Mouse (Mus musculus): Measurements from ENCODE around the gene Polk.

The Polk gene

GRCm38 (mm10) chr13:96470556-96470955 lies 71.8 kb downstream of the Polk start:
- intact Hi-C loops (cut with DNase I) = no loop called here

DNA sequence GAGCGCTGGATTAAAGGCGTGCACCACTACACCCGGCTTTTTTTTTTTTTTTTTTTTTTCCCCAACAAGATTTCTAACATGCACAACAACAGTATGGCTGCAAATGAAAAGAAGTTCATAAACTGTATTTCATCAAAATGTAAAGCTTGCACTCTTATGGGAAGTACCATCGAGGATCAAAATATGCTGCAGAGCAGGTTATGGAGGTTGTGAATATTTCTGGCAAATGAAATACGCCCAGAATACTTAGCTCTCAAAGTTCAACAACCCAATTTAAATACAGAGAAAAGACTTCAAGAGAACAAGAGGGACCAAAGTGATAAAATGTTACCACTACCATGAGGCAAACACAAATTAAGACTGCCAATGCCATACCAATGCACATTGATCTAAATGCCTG lies 73.7 kb downstream of the Polk start:
- intact Hi-C loops (cut with DNase I) = no loop called here

DNA sequence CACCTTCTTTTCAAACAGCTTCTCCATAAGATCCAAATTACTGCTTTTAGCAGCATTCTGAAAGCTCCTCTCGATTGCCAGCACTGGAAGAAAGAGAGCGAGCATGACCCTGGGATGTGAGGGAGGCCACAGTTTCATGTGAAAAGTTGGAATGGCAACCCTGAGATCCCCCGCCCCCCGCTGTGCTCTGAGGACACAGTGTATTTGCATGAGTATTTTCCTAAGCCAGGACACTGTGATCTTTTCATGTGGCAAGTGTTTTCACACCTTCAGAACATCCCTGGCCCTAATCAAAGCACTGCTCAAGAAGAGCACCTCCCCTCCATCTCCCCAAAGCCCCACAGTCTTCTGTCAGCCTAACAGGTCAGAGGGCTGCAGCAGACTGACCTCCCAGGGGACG lies 77.1 kb downstream of the Polk start:
- intact Hi-C loops (cut with DNase I) = no loop called here

DNA sequence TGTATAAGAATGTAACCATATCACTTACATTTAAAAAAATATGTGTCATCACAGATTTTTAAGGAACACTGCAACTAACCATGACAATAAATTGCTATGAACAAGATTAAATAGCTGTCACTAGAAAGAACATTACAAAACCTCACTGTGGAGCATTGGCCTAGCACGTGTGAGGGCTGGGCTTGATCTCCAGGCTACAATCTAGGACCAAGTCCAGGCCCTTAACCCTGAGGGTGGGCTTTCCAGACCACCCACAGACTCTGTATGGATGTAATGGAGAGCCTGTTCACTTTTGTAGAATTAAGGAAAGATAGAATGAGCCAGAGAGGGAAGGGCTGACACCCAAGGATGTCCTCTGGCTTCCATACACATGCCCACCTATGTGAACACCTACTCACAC lies 79.7 kb downstream of the Polk start:
- intact Hi-C loops (cut with DNase I) = no loop called here

- intact Hi-C loops (cut with DNase I) = no loop called here
These were observed 83.8 kb downstream of the Polk start for GRCm38 (mm10) chr13:96458606-96459005.

DNA sequence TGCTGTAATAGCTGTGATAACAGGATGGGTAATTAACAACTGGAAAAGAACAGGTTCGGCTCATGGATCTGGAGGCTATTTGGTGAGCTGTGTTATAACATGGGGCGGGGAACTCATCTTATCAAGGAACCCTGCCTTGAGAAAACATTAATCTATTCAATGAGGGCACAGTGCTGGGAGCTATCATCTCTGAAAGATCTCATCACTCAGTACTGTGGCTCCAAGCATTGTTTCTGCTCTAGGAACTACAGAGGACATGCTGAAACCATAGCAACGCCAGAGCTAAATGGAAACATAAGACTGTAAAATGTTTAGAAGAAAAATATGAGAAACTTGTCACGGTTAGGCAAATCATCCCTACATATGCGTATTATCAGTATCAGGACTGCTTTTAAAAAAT lies 84.4 kb downstream of the Polk start:
- intact Hi-C loops (cut with DNase I) = no loop called here

DNA sequence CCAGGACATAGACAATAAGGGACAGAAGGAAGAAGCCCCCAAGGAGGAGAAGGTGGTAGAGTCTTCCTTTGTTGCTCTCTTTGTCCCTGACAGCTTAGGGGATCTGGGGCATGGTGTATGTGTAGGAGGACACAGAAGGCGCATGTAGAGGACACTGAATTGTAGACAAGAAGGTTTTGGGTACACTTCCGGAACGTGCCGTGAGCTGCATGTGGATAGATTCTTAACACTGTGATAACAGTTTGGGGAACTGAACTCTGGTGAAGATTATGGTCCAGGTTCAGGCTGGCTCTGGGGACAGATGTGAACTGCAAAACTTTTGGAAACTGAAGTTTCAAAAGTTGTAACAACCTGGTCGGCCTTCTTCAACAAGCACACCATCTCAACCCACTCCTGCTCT lies 84.8 kb downstream of the Polk start:
- intact Hi-C loops (cut with DNase I) = no loop called here

GRCm38 (mm10) chr13:96454288-96454687 lies 88.1 kb downstream of the Polk start:
- intact Hi-C loops (cut with DNase I) = no loop called here

- intact Hi-C loops (cut with DNase I) = no loop called here
These were observed 89.8 kb downstream of the Polk start for GRCm38 (mm10) chr13:96452621-96453020.

DNA sequence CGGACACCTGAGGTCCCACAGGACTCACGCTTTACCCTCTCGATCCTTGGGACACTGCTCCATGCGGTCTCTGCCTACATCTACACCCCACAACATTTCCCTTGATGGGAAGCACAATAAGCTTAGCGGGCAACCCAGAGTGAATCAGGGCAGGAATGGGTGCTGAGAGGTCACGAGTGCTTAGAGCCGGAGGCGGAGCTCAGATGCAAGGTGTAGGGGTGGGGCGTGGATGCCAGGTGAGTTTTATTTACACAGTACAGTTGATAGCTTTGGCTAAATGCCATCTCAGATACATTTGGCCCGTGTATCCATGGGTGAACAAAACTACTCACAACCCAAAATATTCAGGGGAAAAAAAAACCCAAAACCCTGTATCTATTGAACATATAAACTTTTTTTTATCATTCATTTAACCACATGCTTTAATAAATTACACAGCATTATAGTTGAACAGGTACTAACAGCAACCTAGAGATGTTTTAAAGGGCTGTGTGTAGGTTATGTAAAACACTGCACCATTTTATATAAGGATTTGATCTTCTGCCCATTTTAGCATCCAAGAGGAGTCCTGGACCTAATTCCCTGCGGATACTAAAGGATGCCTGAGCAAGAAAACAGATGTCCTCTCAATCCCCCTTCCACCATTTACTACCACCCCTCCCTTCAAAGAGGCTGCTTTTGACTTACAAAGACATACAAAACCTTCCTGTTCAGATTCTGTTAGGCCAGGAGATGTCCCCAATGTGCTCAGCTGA lies 90.8 kb downstream of the Polk start:
- intact Hi-C loops (cut with DNase I) = no loop called here

- intact Hi-C loops (cut with DNase I) = no loop called here
These were observed 91.5 kb downstream of the Polk start for GRCm38 (mm10) chr13:96450869-96451268.

DNA sequence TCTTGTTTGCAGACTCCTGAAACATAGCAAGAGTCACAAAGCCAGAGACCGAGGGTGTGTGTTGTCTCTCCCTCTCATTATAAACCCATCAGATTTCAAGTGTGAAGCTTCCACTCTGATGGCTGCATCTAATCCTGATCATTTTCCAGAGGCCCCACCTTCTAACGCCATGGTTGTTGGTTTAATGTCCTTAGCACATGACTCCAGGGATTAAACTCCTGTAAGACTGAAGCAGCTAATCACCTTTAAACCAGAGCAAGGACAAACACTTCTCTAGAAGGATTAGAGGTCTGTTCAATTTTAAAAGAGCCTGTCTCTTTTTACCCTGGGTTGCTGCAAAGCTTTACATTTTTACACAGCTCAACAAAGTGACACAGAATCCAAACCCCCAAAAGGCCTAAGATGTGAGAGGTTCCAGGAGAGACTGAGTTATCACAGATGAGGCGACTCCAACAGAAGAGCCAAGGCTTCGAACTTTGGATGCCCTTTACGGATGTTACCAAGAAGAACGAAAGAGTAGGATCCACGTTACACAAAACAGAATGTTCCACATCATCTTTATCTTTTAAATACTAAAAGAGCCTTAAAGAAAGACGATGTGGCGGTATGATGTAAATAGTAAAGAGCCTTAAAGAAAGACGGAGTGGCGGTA lies 92.0 kb downstream of the Polk start:
- intact Hi-C loops (cut with DNase I) = no loop called here

- intact Hi-C loops (cut with DNase I) = no loop called here
These were observed 101.9 kb downstream of the Polk start for GRCm38 (mm10) chr13:96440436-96440835.

DNA sequence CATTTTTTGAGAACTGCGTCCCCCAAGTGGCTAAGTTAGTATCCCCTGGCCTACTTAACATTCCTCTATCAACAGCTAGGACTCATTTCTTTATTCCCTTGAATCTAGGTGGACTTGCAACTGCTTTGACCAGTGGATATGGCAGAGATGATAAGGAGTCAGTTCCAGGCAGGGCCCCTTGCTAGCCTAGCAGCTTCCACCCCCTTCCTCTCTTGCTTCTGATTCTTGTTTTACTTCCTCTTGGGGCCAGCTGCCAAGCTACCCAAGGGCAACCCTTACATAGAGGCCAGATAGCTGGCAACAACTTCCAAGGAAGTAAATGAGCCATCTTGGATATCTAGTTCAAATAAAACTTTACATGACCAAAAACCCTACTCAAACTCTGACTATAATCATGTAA lies 105.5 kb downstream of the Polk start:
- intact Hi-C loops (cut with DNase I) = no loop called here

DNA sequence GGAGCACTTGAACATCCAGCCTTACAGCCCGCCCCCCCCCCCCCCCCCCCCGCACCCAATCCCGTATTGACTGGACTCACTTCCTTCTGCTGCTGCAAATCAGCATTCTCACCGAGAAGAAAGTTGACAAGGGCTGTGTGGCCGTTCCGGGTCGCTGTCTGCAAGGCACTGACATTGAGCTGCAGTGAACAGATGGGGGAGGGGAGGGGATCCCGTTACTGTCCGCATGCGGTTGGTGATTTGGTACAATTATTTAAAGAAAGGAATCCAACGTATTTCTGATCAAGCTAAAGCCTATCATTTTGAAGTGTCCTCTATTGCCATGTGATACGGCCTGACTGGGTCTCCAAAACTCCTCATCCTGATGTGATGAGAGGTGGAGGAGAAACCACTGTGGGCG lies 106.6 kb downstream of the Polk start:
- intact Hi-C loops (cut with DNase I) = no loop called here

DNA sequence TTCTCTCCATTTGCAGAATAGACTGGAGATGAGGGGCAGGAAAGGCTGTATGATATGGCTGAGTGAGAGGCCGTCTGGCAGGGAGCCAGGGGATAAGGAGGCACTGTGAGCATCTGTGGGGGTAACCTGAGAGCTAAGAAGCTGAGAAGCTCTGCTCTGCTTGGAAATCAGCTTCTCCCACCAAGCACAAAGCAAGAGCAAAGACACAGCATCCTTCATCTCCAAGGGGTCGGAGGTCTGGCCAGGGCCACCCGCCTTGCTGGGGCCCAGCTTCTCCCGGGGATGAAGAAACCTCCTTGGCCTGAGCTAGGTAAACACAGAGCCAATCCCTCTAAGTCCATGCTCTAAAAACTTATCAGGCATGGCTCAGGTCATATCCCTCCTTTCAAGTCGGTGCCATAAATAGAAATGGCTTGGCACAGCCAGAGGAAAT lies 107.5 kb downstream of the Polk start:
- intact Hi-C loops (cut with DNase I) = loop anchor here (5.0 kb wide), 1 partner anchor 107 kb away; the partner anchor contains the start of genes Col4a3bp and Polk

DNA sequence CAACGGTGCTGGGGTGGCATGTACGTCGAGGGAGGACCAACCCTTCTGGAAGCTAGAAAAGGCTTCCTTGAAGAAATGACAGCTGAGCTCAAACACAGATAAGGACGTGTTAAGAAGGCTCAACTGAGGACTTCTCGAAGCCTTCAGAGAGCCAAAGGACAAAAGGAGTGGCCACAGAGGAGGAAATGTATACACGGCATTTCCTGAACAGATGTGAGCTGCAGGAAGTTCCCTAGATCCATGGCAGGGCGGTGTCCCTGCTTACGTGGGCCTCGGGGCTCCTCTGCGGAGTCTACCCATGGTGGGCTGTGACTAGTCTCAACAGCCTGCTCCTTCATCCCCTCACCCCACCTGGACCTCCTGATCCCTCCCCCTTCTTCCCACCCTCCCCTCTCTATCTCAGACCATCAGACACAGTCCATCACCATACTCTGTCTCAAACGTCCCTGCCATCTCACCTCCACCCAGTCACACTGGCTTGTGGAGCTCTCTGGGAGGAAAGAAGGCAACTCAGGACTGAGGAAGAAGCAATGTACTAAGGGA lies 108.7 kb downstream of the Polk start:
- intact Hi-C loops (cut with DNase I) = loop anchor here (5.0 kb wide), 1 partner anchor 109 kb away; the partner anchor contains the start of genes Col4a3bp and Polk

DNA sequence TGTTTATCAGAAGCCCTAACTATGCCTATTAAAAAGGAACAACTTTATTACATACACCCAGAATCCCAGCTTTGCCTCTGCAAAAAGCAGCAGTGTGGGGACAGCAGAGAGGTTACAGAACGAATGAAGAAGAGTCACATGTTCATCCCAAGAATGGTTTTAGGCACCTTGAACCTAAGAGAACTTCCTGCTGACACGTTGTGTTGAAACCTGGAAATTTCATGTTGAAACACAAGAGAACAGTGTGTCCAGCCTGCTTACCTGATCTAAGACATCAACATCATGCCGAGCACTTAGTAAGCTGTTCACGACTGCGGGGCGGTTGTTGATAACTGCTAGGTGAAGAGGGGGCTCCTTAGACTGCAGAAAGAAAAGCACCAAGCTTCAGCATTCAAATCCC lies 109.3 kb downstream of the Polk start:
- intact Hi-C loops (cut with DNase I) = loop anchor here (5.0 kb wide), 1 partner anchor 109 kb away; the partner anchor contains the start of genes Col4a3bp and Polk

- intact Hi-C loops (cut with DNase I) = loop anchor here (5.0 kb wide), 1 partner anchor 110 kb away; the partner anchor contains the start of genes Col4a3bp and Polk
These were observed 110.0 kb downstream of the Polk start for GRCm38 (mm10) chr13:96432376-96432811.

GRCm38 (mm10) chr13:96431595-96432156 lies 110.7 kb downstream of the Polk start:
- intact Hi-C loops (cut with DNase I) = loop anchor here (1.0 to 5.0 kb wide), 2 partner anchors 111 to 163 kb away; partner anchors contain the start of genes Col4a3bp and Polk

Data from adrenal gland (tissue).